Mouse (Mus musculus): ENCODE measurements around the gene Gm4131. TPM values are rescaled to one million over a fixed set of nuclear protein-coding genes. Genes with fewer than 3 reads are reported as not detected.

Gene Gm4131
- polyA plus RNA-seq, 1 experiment, result not detected

DNA sequence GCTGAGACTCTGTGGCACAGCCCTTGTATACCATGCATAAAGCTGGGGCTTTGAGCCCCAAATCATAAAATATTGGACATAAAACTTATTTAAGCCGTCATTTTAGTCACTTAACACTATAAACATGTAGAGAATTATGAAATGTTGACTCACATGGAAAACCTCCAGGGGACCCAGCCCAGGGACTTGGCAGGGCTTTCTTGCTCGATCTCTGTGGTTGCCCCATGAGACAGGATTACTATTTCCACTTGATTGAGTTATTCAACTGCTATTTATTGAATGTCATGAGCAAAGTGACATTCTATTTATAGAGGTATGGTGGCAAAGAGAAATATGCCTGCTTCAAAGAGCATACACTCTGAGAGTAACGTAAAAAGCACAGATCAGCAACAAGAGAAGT, 57.4 kb downstream of the Gm4131 start:
- no peaks in the 10 kb centered on the region for H3K27me3 ChIP-seq (replicated peaks)
- H3K9me3 ChIP-seq, result peaks cover 2% of the 10 kb centered on the region; the same call in 1 of the 2 replicates
- TF ChIP-seq GATA1 (IDR thresholded peaks at IDR 0.05; ENCODE audit: borderline replicate concordance, low read length), result no peak
- no peak for TF ChIP-seq FLI1 (IDR thresholded peaks at IDR 0.05; ENCODE audit: low read length)
- H3K4me3 ChIP-seq (replicated peaks), result no peak overlapping the region
- H3K36me3 ChIP-seq (replicated peaks; ENCODE audit: low read length), result no peaks in the 10 kb centered on the region
- no peaks in the 10 kb centered on the region for H3K4me1 ChIP-seq

DNA sequence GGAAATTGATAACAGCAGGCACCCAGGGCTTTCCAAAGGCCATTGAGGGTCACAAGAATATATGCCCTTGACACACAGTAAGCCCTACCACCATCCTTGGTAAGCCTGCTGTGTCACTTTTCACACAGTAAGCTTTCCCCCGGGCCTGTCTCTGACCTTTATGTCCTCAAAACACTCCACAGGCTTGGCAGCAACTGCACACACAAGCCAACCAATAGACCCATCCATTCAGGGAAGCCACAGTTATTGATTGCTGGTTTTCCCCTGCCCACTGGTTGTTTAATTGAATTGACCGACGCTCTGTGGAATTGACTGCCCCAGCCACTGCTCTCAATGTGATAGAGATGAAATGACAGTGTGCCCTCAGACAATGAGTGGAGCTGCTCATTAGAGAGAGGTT, 60.5 kb downstream of the Gm4131 start:
- H3K4me3 ChIP-seq (replicated peaks), result no peak overlapping the region
- H3K9me3 ChIP-seq, result peaks cover 4% of the 10 kb centered on the region; the same call in 1 of the 2 replicates
- TF ChIP-seq FLI1 (IDR thresholded peaks at IDR 0.05; ENCODE audit: low read length) (no peak), GATA1 (IDR thresholded peaks at IDR 0.05; ENCODE audit: borderline replicate concordance, low read length) (no peak)
- no peaks in the 10 kb centered on the region for H3K36me3 ChIP-seq (replicated peaks; ENCODE audit: low read length)
- H3K27me3 ChIP-seq (replicated peaks), result no peaks in the 10 kb centered on the region
- H3K4me1 ChIP-seq, result no peaks in the 10 kb centered on the region

DNA sequence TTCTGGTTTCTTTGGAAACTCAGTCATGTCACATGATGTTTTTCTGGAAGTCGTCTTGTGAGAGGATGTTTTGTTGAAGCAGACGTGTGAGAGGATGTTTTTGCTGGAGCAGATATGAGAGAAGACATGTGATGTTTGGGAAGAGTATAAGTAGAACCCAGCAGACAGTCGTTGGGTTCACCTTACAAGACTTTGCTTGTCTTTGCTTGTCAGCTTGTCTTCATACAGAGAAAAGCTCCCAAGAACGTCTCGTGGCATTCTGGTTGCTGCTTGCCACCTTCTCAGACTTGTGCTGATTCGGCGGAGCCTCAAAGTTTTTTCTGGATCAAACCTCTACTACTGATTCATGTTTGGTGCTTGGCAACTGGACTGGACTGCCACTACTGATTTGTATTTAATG, 69.3 kb downstream of the Gm4131 start:
- no peak for TF ChIP-seq FLI1 (IDR thresholded peaks at IDR 0.05; ENCODE audit: low read length)
- no peak for TF ChIP-seq GATA1 (IDR thresholded peaks at IDR 0.05; ENCODE audit: borderline replicate concordance, low read length)
- Histone ChIP-seq H3K4me1 (peaks cover 3% of the 10 kb centered on the region; the same call in 1 of the 2 replicates), H3K4me3 (replicated peaks) (no peak overlapping the region), H3K27me3 (replicated peaks) (peaks cover 3% of the 10 kb centered on the region), H3K9me3 (no peaks in the 10 kb centered on the region), H3K36me3 (replicated peaks; ENCODE audit: low read length) (no peaks in the 10 kb centered on the region)

DNA sequence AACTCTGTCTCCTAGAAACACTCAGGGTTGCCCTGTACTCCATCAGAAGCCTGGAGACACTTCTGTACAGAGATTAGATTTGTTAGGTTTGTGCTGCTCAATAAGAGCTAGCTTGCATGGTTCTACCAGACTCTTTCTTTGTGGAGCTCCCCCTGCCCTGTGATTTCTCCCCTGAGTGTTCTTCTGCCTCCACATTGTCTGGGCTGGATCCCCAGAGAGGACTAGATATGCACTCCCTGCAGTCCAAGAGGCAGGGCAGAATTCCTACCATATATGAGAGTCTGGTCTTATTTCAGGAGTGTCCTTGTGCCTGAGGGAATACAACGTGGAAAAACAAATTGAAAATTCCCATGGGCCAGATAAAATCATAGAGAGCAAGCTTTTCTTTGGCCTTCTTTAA, 70.2 kb downstream of the Gm4131 start:
- Histone ChIP-seq H3K4me3 (replicated peaks) (no peak overlapping the region), H3K36me3 (replicated peaks; ENCODE audit: low read length) (no peaks in the 10 kb centered on the region), H3K4me1 (peaks cover 5% of the 10 kb centered on the region; the same call in 1 of the 2 replicates), H3K9me3 (no peaks in the 10 kb centered on the region), H3K27me3 (replicated peaks) (peaks cover 3% of the 10 kb centered on the region)
- TF ChIP-seq FLI1 (IDR thresholded peaks at IDR 0.05; ENCODE audit: low read length), result no peak
- TF ChIP-seq GATA1 (IDR thresholded peaks at IDR 0.05; ENCODE audit: borderline replicate concordance, low read length), result no peak

DNA sequence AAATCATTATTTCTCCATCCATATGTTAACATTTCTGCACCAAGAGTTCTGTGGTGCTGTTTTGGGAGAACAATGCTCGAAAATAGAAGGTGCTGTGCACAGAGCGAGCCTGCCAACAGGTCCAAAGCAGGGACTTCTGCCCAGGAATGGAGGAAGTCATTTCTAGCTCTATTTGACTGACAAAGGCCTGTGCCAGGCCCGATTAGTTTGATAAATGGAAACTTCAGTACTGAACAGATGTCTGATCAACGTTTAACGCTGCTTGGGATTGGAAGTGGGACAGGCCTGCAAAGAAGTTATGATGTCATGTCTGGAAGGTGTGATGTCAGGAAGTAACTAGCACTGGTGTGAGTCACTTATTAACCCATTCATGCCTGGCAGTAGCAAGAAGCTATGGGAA, 73.3 kb downstream of the Gm4131 start:
- no peak for TF ChIP-seq GATA1 (IDR thresholded peaks at IDR 0.05; ENCODE audit: borderline replicate concordance, low read length)
- no peak for TF ChIP-seq FLI1 (IDR thresholded peaks at IDR 0.05; ENCODE audit: low read length)

DNA sequence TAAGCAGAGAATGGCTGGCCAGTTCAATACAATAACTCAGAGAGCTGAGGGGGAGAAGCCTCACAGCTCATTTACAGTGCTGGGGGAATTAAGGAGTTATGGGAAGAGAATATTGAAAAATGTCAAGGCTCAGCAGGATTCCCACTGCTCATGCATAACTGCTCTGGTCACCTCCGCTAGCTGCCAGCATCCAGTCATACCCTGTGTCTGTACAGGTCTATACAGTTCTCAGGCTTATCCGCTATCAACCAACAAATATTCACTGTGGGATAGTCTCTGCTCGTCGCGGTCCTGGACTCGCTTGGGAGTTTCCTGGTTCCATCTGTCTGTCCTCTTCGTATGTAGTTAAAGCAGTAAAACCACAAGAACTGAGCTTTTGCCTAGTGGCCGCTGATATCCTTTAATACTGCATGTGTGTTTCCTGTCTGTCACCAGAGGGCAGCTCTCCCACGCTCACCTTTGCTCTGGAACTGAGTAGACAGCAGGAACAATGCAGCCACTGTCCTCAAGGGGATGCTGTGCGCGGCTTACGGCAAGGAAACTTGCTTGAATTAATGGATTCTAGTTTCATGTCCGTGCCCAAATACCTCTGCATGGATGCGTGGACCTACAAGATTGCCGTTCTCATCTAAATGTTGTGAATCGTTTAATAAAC, 74.4 kb downstream of the Gm4131 start:
- no peaks in the 10 kb centered on the region for H3K9me3 ChIP-seq
- TF ChIP-seq FLI1 (IDR thresholded peaks at IDR 0.05; ENCODE audit: low read length) (no peak), GATA1 (IDR thresholded peaks at IDR 0.05; ENCODE audit: borderline replicate concordance, low read length) (no peak)
- H3K36me3 ChIP-seq (replicated peaks; ENCODE audit: low read length), result no peaks in the 10 kb centered on the region
- peaks cover 2% of the 10 kb centered on the region for H3K27me3 ChIP-seq (replicated peaks)
- no peak overlapping the region for H3K4me3 ChIP-seq (replicated peaks)
- peaks cover 5% of the 10 kb centered on the region; the same call in 1 of the 2 replicates for H3K4me1 ChIP-seq

More for the DNA sequence above, 73.3 kb downstream of the Gm4131 start:
- Histone ChIP-seq H3K9me3 (no peaks in the 10 kb centered on the region), H3K4me1 (peaks cover 5% of the 10 kb centered on the region; the same call in 1 of the 2 replicates), H3K4me3 (replicated peaks) (no peak overlapping the region), H3K36me3 (replicated peaks; ENCODE audit: low read length) (no peaks in the 10 kb centered on the region), H3K27me3 (replicated peaks) (peaks cover 4% of the 10 kb centered on the region)

DNA sequence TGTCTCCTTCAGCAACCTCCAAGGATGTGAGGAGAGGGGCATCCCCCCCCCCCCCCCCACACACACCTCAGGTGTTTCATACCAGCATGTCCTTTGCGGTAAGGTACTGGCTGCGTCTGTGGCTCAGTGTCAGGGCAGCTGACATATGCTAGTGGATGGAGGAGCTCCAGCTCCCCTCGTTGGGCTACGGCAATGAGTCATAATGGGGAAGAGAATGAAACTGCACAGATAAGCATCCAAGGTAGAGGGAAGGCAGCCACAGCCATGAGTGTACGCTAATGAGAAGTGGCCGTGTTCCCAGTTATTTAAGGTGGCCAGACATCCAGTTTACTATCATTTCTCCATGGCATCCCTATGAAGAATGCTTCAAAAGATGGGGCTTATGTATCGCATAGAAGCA, 78.5 kb downstream of the Gm4131 start:
- peaks cover 4% of the 10 kb centered on the region for H3K27me3 ChIP-seq (replicated peaks)
- TF ChIP-seq FLI1 (IDR thresholded peaks at IDR 0.05; ENCODE audit: low read length), result no peak
- no peak for TF ChIP-seq GATA1 (IDR thresholded peaks at IDR 0.05; ENCODE audit: borderline replicate concordance, low read length)

DNA sequence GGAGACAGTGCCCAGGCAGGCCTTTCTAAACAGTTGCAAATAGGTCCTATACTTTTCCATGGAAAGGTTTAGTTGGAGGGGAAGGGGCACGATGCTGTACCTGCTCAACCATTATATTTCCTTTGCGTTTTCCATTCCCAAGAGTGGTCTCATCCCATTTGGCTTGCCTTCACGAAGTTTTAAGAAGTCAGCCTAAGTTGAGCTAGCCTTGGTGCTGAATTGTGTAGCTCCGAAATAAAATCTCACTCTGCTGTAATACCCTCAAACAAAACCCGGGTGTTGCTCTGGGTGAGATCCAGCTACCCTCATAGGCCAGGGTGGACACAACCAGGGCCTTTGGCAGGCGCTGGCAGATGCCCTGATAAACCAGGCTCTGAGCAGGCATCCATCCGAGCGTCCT, 85.3 kb downstream of the Gm4131 start:
- no peaks in the 10 kb centered on the region for H3K9me3 ChIP-seq
- no peaks in the 10 kb centered on the region for H3K27me3 ChIP-seq (replicated peaks)
- no peak for TF ChIP-seq FLI1 (IDR thresholded peaks at IDR 0.05; ENCODE audit: low read length)
- no peak for TF ChIP-seq GATA1 (IDR thresholded peaks at IDR 0.05; ENCODE audit: borderline replicate concordance, low read length)
- H3K4me3 ChIP-seq (replicated peaks), result no peak overlapping the region
- H3K4me1 ChIP-seq, result no peaks in the 10 kb centered on the region
- H3K36me3 ChIP-seq (replicated peaks; ENCODE audit: low read length), result no peaks in the 10 kb centered on the region

More for the DNA sequence above, 78.5 kb downstream of the Gm4131 start:
- no peaks in the 10 kb centered on the region for H3K36me3 ChIP-seq (replicated peaks; ENCODE audit: low read length)
- no peak overlapping the region for H3K4me3 ChIP-seq (replicated peaks)
- H3K9me3 ChIP-seq, result no peaks in the 10 kb centered on the region
- H3K4me1 ChIP-seq, result peaks cover 5% of the 10 kb centered on the region; the same call in 1 of the 2 replicates

DNA sequence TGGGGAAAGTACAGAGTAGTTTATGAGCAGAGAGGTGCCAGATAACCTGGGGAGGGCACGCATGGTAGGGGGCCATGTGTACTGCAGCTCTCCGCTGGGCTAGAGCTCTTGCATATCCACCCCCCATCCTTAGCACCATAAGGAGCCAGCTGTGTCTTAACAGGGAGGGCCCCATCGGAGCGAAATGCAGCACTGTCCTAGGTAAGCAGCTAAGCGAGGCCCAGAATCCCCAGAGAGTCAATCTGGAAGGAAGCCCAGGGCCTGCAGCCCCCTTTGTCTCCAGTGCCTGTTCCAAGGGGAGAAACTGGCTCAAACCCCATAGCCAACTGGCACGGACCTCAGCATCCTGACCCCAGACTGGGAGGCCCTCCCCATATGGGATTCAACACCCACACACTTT, 87.3 kb downstream of the Gm4131 start:
- Histone ChIP-seq H3K27me3 (replicated peaks) (no peaks in the 10 kb centered on the region), H3K4me1 (no peaks in the 10 kb centered on the region), H3K9me3 (no peaks in the 10 kb centered on the region), H3K36me3 (replicated peaks; ENCODE audit: low read length) (no peaks in the 10 kb centered on the region), H3K4me3 (replicated peaks) (no peak overlapping the region)
- TF ChIP-seq FLI1 (IDR thresholded peaks at IDR 0.05; ENCODE audit: low read length) (no peak), GATA1 (IDR thresholded peaks at IDR 0.05; ENCODE audit: borderline replicate concordance, low read length) (no peak)

DNA sequence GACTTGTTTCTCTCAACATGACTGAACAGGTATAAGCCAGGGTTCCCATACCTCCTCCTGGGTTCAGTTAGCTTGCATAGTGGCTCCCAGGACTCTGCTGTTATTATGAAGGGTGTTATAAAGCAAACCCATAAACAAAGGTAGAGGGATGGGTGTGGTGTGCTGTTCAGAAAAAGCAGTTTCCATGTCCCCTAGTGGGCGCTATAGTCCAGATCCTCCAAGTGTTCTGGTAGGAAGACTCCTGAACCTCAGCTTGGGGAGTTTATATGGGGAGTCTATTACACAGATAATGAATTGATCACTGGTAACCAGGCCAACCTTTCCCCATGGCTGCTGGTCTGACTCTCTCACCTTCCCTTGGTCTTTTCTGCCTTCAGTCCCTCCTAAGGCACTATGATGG, 92.2 kb downstream of the Gm4131 start:
- H3K9me3 ChIP-seq, result no peaks in the 10 kb centered on the region
- no peaks in the 10 kb centered on the region for H3K4me1 ChIP-seq
- no peak overlapping the region for H3K4me3 ChIP-seq (replicated peaks)
- H3K27me3 ChIP-seq (replicated peaks), result peaks cover 3% of the 10 kb centered on the region
- TF ChIP-seq GATA1 (IDR thresholded peaks at IDR 0.05; ENCODE audit: borderline replicate concordance, low read length) (no peak), FLI1 (IDR thresholded peaks at IDR 0.05; ENCODE audit: low read length) (no peak)
- no peaks in the 10 kb centered on the region for H3K36me3 ChIP-seq (replicated peaks; ENCODE audit: low read length)
